Mouse (Mus musculus): ENCODE measurements around the gene Adgrf1. TPM values are rescaled to one million over a fixed set of nuclear protein-coding genes. Genes with fewer than 3 reads are reported as not detected.

The Adgrf1 gene
- polyA plus RNA-seq, 1 experiment from 2014 or later: not detected

DNA sequence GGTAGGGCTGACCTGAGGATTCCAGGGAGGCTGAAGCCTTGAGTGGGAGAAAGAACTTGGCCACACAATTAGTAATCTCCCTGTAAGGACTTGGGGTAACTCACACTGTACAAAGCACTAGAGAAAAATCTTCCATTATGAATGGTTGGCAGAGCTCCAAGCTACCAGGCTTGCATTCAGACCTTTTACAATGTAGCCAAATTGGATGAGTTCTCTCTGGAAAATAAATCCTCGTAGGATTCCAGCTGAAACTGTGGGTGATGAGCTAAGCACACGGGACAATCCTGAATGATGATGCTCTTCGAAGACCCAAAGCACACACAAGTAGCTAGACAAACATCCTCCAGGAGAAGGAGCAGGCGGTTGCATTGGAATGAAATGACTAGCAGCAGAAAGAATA, 7.1 kb downstream of the Adgrf1 start:
- 51% methylated on average over 4 of the region's 4 CpGs for WGBS
- Histone ChIP-seq H3K4me1 (no peaks in the 10 kb centered on the region; the same call in 1 of the 2 replicates), H3K27ac (no peak overlapping the region), H3K4me3 (replicated peaks) (no peak overlapping the region), H3K9ac (no peak overlapping the region), H3K4me2 (no peak overlapping the region), H3K9me3 (no peaks in the 10 kb centered on the region), H3K27me3 (no peaks in the 10 kb centered on the region), H3K36me3 (replicated peaks) (no peaks in the 10 kb centered on the region)
- peak; percentile 41; the same call in 1 of the 2 replicates for ATAC-seq (ENCODE audit: low FRiP score)

DNA sequence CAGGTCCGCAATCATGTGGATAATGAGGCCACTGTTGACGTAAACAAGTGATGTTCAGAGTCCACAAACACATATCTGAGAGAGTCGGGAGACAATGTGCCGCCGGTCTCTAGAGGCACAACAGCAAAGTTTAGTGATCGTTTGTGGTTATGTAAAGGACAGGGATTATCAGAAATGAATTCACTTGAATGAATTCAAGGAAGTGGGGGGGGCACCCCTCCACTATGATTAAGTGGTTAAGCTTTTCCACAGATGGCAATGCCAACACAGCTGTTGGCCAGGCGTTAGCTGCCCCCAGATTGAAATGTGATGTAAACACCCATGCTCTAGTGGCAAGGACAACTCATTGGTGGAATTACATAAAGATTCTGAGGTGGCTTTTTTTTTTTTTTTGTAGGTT, 9.5 kb downstream of the Adgrf1 start:
- WGBS: 70% methylated on average over 7 of the region's 7 CpGs
- ATAC-seq (ENCODE audit: low FRiP score): no peak
- Histone ChIP-seq H3K4me3 (replicated peaks) (no peak overlapping the region), H3K27ac (no peak overlapping the region), H3K9me3 (no peaks in the 10 kb centered on the region), H3K4me1 (no peaks in the 10 kb centered on the region; the same call in 1 of the 2 replicates), H3K4me2 (no peak overlapping the region), H3K27me3 (no peaks in the 10 kb centered on the region), H3K9ac (no peak overlapping the region), H3K36me3 (replicated peaks) (no peaks in the 10 kb centered on the region)

DNA sequence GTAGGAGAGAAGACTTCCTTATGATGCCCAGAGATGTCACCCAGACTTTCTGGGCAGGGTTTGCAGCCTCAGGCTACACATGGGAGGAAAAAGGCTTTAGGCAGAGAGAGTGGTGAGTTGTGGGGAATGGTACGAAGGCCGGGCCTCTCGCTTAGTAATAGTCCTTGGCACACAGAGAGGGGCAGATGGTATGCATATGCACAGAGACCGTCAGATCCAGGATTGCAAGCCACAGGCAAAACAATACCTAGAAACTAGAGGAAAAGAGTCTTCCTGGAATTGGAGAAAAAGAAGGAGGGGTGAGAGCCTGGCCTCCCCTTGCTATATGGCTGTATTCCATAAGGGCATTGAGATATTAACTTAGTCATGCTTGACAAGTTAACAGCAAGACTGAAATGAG, 12.2 kb downstream of the Adgrf1 start:
- Histone ChIP-seq H3K36me3 (replicated peaks) (no peaks in the 10 kb centered on the region), H3K4me3 (replicated peaks) (no peak overlapping the region), H3K9ac (no peak overlapping the region), H3K4me1 (no peaks in the 10 kb centered on the region; the same call in 1 of the 2 replicates), H3K27me3 (no peaks in the 10 kb centered on the region), H3K4me2 (no peak overlapping the region), H3K9me3 (no peaks in the 10 kb centered on the region), H3K27ac (no peak overlapping the region)
- WGBS: 93% methylated on average over 4 of the region's 4 CpGs
- ATAC-seq (ENCODE audit: low FRiP score): no peak

DNA sequence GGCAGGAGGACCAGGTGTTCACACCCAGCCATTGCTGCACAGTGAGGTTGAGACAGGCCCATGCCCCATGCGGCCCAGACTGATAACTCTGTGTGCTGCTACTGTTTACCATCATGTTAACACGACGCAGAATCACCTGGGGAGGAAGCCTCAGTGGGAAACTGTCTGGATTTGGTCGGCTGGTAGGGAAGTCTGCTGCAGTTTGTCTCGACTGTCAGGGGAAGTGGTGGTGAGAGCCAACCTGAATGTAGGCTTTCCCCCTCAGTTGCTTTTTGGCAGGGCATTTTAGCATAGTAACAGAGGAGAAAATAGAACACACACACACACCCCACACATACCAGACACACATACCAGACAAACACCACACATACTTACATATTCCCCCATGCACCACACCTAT, 12.7 kb downstream of the Adgrf1 start:
- Histone ChIP-seq H3K4me1 (no peaks in the 10 kb centered on the region), H3K27ac (no peak overlapping the region), H3K36me3 (replicated peaks) (no peaks in the 10 kb centered on the region), H3K27me3 (no peaks in the 10 kb centered on the region), H3K9me3 (no peaks in the 10 kb centered on the region), H3K4me2 (no peak overlapping the region), H3K4me3 (replicated peaks) (no peak overlapping the region), H3K9ac (no peak overlapping the region)
- 79% methylated on average over 5 of the region's 5 CpGs for WGBS
- no peak for ATAC-seq (ENCODE audit: low FRiP score)

DNA sequence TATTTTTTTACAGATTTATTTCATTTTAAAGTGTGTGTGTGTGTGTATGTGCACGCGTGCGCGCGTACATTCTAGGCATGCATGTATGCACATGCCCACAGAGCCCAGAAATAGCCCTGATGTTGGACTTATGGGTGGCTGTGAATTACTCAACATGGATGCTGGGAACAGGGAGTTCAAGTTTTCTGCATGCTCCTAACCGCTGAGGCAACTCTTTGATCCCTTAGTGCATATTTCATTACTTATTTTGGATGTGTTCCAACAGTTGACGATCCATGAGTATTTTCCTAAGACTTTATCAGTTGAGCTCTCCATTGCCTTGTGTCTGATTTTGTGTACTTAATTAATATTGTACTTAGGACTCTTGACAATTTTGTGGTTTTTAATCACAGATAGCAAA, 29.4 kb downstream of the Adgrf1 start:
- Histone ChIP-seq H3K9me3 (no peaks in the 10 kb centered on the region), H3K9ac (no peak overlapping the region), H3K27ac (no peak overlapping the region), H3K4me1 (no peaks in the 10 kb centered on the region), H3K27me3 (no peaks in the 10 kb centered on the region), H3K4me3 (replicated peaks) (no peak overlapping the region), H3K36me3 (replicated peaks) (no peaks in the 10 kb centered on the region), H3K4me2 (no peak overlapping the region)
- no peak for ATAC-seq (ENCODE audit: low FRiP score)
- WGBS: 96% methylated on average over 7 of the region's 7 CpGs

DNA sequence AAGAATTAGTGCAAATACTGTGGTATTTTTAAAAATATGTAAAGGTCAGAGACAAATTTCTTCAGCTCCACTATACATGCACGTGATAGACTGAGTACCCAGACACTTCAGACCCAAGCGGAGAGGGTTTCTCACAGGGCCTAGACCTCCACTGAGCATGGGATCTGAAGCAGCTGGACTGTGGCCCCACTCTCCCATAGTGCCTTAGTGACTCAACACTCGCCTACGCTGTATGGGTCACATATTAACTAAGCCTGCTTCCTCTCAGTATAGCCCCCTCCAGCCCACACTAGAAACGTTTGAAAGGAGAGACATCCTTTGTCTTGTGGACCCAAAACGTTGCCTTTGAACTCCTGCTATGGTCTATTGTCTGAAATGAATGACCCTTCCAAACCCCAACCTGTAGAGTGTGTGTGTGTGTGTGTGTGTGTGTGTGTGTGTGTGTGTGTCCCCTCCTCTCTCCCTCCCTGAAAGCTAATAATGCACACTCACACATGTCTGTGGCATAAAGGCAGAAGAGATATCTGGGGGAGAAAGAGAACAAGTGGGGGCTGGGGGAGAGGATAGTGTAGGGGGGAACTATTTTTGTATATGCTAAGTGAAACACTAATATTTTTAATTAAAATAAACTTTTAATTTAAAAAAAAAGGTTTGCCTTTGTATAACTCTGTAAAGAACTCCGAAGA, 56.0 kb downstream of the Adgrf1 start:
- H3K4me2 ChIP-seq: peak overlapping the region; percentile 65
- no peak overlapping the region for H3K27ac ChIP-seq
- peak; percentile 33 for ATAC-seq (ENCODE audit: low FRiP score)
- no peak overlapping the region for H3K4me3 ChIP-seq (replicated peaks)
- H3K9me3 ChIP-seq: no peaks in the 10 kb centered on the region
- no peak overlapping the region for H3K9ac ChIP-seq
- H3K36me3 ChIP-seq (replicated peaks): no peaks in the 10 kb centered on the region
- H3K4me1 ChIP-seq: peaks cover 7% of the 10 kb centered on the region
- WGBS: 37% methylated on average over 7 of the region's 7 CpGs
- no peaks in the 10 kb centered on the region for H3K27me3 ChIP-seq

DNA sequence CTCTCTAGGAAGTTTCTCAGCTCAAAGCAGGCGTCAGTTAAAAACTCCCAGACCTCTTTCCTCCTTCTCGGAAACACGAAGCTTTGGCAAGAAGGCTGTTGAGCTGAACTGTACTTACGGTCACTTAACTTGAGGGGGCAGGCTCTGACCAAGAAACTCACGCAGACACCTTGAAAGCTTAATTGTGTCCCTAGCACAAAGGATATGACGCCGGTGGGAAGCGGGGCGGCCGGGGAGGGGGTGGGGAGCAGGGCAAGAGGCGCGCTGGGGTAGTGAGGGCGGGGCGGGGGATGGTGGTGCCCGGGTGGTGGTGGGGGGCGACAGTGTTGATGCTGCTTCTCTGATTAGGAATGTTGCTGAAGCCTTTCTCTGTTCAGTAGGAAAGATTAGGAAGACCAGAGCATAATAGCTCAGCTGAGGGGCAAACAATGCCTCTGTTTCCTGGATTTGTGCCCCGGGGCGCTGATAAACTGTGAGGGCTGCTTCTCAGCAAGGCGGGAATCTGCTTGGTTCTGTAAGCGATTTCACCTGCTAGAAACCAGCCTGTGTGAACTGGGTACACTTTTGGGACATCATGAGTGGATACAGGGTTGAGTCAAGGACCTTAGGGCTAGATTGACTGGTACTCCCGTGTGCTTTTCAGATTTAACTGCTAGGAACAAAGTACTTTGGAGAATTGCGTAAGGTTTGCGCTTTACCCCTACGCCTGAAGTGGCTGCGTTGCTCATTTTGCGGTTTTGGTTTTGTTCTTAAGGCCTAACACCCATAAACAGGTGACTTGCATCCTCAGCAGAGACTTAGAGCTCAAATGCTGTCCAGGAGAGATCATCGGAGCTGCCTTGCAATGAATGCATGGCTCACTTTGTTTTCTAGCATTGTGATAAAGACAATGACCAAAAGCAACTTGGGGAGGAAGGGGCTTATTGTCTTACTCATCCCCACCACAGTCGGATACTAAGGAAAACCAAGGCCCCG, 56.9 kb downstream of the Adgrf1 start:
- Histone ChIP-seq H3K4me1 (peaks cover 7% of the 10 kb centered on the region), H3K9me3 (no peaks in the 10 kb centered on the region), H3K36me3 (replicated peaks) (no peaks in the 10 kb centered on the region), H3K27ac (peak overlapping the region; percentile 56; the same call in 1 of the 2 replicates), H3K4me3 (replicated peaks) (peak overlapping the region; percentile 34), H3K9ac (peak overlapping the region; percentile 59), H3K4me2 (peak overlapping the region; percentile 65), H3K27me3 (no peaks in the 10 kb centered on the region)
- ATAC-seq (ENCODE audit: low FRiP score): peak; percentile 90
- 4% methylated on average over 29 of the region's 29 CpGs for WGBS

DNA sequence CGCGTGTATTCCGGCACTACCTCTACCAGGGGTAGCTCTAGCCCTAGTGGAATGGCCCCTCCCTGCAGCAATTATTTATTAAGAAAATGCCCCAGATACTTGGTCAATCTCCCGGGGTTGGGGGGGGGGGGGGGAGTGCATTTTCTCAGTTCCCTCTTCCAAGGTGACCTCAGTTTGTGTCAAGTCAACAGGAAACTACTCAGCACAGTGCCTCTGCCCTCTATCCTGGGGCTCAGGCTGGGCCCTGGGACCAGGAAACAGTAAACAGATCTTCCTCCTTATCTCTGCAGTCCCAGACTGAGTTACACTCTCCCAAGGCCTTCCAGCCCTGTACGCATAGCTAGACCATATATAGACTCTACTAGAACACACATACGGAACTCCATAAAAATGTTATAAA, 57.7 kb downstream of the Adgrf1 start:
- no peak for ATAC-seq (ENCODE audit: low FRiP score)
- peaks cover 7% of the 10 kb centered on the region for H3K4me1 ChIP-seq
- H3K4me2 ChIP-seq: no peak overlapping the region
- no peaks in the 10 kb centered on the region for H3K9me3 ChIP-seq
- no peak overlapping the region for H3K9ac ChIP-seq
- 78% methylated on average over 6 of the region's 6 CpGs for WGBS
- H3K27ac ChIP-seq: no peak overlapping the region
- H3K4me3 ChIP-seq (replicated peaks): no peak overlapping the region
- no peaks in the 10 kb centered on the region for H3K36me3 ChIP-seq (replicated peaks)
- no peaks in the 10 kb centered on the region for H3K27me3 ChIP-seq

DNA sequence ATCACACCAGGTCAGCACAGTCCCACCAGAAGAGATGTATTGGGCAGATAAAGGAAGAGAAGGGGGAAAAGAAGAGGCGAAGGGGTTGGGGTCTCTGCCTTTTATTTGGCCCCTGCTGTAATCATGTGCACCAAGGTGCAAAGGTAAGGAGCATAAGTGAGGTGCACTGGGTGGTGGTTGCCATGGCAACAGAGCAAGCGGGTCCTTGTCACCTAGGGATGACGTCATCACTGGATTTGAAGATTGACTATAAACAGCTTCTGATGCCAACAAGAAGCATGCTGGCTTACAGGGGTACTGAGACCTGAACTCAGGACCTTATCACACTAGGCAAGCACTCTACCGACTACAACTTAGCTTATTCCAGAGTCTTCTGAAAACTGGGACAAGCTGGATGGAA, 59.1 kb downstream of the Adgrf1 start:
- Histone ChIP-seq H3K27me3 (no peaks in the 10 kb centered on the region), H3K27ac (no peak overlapping the region), H3K4me1 (peaks cover 7% of the 10 kb centered on the region), H3K9ac (no peak overlapping the region), H3K4me2 (no peak overlapping the region), H3K36me3 (replicated peaks) (no peaks in the 10 kb centered on the region), H3K4me3 (replicated peaks) (no peak overlapping the region), H3K9me3 (no peaks in the 10 kb centered on the region)
- 87% methylated on average over 4 of the region's 4 CpGs for WGBS
- no peak for ATAC-seq (ENCODE audit: low FRiP score)

DNA sequence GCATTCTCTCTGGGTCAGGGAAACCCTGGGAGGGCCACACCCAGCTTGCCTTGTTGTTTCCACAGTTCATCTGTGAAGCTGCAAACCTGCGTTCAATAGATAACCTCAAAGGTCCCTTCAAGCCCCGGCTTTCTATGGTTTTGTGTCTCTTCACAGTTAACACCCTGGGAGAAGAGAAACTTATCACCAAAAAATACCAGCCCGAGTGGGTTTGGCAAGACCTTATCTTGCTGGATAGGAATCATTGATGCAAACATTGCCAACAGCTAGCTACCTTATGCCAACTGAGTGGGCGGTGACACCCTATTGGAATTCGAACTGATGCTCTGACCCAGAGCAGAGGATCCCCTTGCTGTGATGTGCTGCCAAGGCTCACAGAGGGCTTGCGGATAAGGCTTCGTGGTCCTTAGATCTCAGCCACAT, 59.6 kb downstream of the Adgrf1 start:
- WGBS: 90% methylated on average over 7 of the region's 7 CpGs
- no peak overlapping the region for H3K4me3 ChIP-seq (replicated peaks)
- peaks cover 7% of the 10 kb centered on the region for H3K4me1 ChIP-seq
- no peaks in the 10 kb centered on the region for H3K27me3 ChIP-seq
- no peak overlapping the region for H3K27ac ChIP-seq
- no peaks in the 10 kb centered on the region for H3K36me3 ChIP-seq (replicated peaks)
- H3K9ac ChIP-seq: no peak overlapping the region
- no peak for ATAC-seq (ENCODE audit: low FRiP score)
- no peaks in the 10 kb centered on the region for H3K9me3 ChIP-seq
- H3K4me2 ChIP-seq: no peak overlapping the region

DNA sequence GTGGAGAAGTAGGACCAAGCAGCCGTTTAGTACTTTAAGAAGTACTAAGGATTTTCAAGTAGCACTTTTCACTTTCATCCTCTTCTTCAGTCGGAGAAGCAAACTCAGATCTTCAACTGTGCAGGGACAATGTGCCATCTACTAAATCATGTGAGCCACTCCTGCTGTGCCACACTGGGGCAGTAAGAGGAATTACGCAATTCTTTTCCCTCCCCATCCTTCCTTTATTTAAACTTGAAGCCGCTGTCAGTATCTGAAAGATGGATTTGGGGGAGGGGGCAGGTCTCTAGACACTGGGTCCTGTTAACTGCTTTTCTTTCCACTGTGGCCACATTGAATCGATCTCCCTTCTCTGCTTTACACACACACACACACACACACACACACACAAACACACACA, 62.6 kb downstream of the Adgrf1 start:
- no peak overlapping the region for H3K9ac ChIP-seq
- H3K36me3 ChIP-seq (replicated peaks): no peaks in the 10 kb centered on the region
- no peak overlapping the region for H3K4me2 ChIP-seq
- WGBS: 43% methylated on average over 5 of the region's 5 CpGs
- no peak for ATAC-seq (ENCODE audit: low FRiP score)
- H3K9me3 ChIP-seq: no peaks in the 10 kb centered on the region
- no peaks in the 10 kb centered on the region for H3K27me3 ChIP-seq
- H3K27ac ChIP-seq: no peak overlapping the region
- H3K4me3 ChIP-seq (replicated peaks): no peak overlapping the region
- no peaks in the 10 kb centered on the region for H3K4me1 ChIP-seq

DNA sequence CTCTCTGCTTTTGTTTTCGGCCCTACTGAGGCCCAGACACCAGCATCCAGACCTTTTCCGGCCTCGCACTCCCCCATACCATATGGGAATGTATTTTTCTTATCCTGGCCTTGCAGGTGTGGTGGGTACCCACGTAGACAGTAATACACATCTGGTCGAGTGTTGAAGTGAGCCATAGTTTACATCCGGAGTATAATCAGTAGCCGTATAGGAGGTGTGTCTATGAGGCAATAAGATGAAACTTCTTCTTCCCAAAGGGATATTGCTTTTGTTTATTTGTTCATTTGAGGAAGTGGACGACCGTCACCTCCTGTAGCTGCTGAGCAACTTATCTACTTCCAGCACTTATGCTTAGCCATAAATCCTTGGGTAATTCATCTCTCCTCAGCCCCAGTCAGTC, 63.9 kb downstream of the Adgrf1 start:
- Histone ChIP-seq H3K4me3 (replicated peaks) (no peak overlapping the region), H3K27ac (no peak overlapping the region), H3K9me3 (no peaks in the 10 kb centered on the region), H3K36me3 (replicated peaks) (no peaks in the 10 kb centered on the region), H3K27me3 (no peaks in the 10 kb centered on the region), H3K9ac (no peak overlapping the region), H3K4me2 (no peak overlapping the region), H3K4me1 (no peaks in the 10 kb centered on the region)
- WGBS: 83% methylated on average over 9 of the region's 9 CpGs
- no peak for ATAC-seq (ENCODE audit: low FRiP score)

Measured in forebrain, embryonic 12.5 days (tissue).